ENCODE assay signal across 18 mouse cellular contexts in genomic region chr6:67549550-67549949, GRCm38 (mm10). TPM values are rescaled to one million over a fixed set of nuclear protein-coding genes. Genes with fewer than 3 reads are reported as not detected.
DNase-seq lines count a peak whose midpoint lies in the region; ATAC-seq and TF ChIP-seq lines count a peak whose summit lies in the region.
"Had no signal": no experiment of that assay in that cellular context is flagged by ENCODE, and none has a peak within 500 bp of the region (broad histone marks: within the 10 kb centered on the region; RNA-seq: fewer than 3 reads in every experiment).

No protein-coding gene starts in this region.

- ATAC-seq in hindbrain, postnatal 0 days, result no peak
- no peak for ATAC-seq in hindbrain, embryonic 13.5 days (ENCODE audit: low FRiP score)
- ATAC-seq in liver, postnatal 0 days, result no peak
- ATAC-seq: activated CD4-positive, CD25-positive, alpha-beta regulatory T cell, adult 4 months; forebrain, embryonic 14.5 days had no signal

- H3K4me2 ChIP-seq in hindbrain, postnatal 0 days (ENCODE audit: low read depth, low read length), result no peak overlapping the region
- no peak overlapping the region for H3K4me2 ChIP-seq in hindbrain, embryonic 13.5 days
- no peak overlapping the region for H3K4me2 ChIP-seq in liver, postnatal 0 days (ENCODE audit: low read depth, low read length)
- H3K4me2 ChIP-seq: limb, embryonic 13.5 days had no signal

- no peak for TF ChIP-seq EP300 in liver, postnatal 0 days (IDR thresholded peaks at IDR 0.05; ENCODE audit: low read depth)

- WGBS in hindbrain, postnatal 0 days, result 19% methylated on average over 1 of the region's 1 CpGs
- 16% methylated on average over 1 of the region's 1 CpGs for WGBS in hindbrain, embryonic 13.5 days
- WGBS in liver, postnatal 0 days (ENCODE audit: insufficient replicate concordance), result 3% methylated on average over 1 of the region's 1 CpGs

- no peak overlapping the region for H3K27ac ChIP-seq in hindbrain, postnatal 0 days
- H3K27ac ChIP-seq in hindbrain, embryonic 13.5 days, result no peak overlapping the region
- no peak overlapping the region for H3K27ac ChIP-seq in liver, postnatal 0 days (ENCODE audit: low read depth)
- H3K27ac ChIP-seq: limb, embryonic 13.5 days had no signal

- H3K4me1 ChIP-seq in hindbrain, postnatal 0 days (ENCODE audit: insufficient read depth, low read length), result no peaks in the 10 kb centered on the region
- H3K4me1 ChIP-seq in hindbrain, embryonic 13.5 days (replicated peaks), result no peaks in the 10 kb centered on the region
- no peaks in the 10 kb centered on the region for H3K4me1 ChIP-seq in liver, postnatal 0 days (ENCODE audit: insufficient read depth)
- H3K4me1 ChIP-seq: limb, embryonic 13.5 days had no signal

- H3K9me3 ChIP-seq in hindbrain, postnatal 0 days (ENCODE audit: low read length), result no peaks in the 10 kb centered on the region
- H3K9me3 ChIP-seq in hindbrain, embryonic 13.5 days, result no peaks in the 10 kb centered on the region
- no peaks in the 10 kb centered on the region for H3K9me3 ChIP-seq in liver, postnatal 0 days (ENCODE audit: low read length)
- H3K9me3 ChIP-seq: limb, embryonic 13.5 days had no signal

- H3K4me3 ChIP-seq in hindbrain, postnatal 0 days (ENCODE audit: low read length), result no peak overlapping the region
- no peak overlapping the region for H3K4me3 ChIP-seq in hindbrain, embryonic 13.5 days
- no peak overlapping the region for H3K4me3 ChIP-seq in liver, postnatal 0 days (ENCODE audit: low read depth, low read length)
- H3K4me3 ChIP-seq: limb, embryonic 13.5 days had no signal

- DNase-seq in adrenal gland, postnatal 10 days, result peak; percentile 22
- no peak for DNase-seq in adrenal gland, postnatal 4 days (ENCODE audit: low spot score in 2 of 2)
- DNase-seq in hindbrain, postnatal 0 days (ENCODE audit: low spot score), result no peak
- peak; percentile 58 for DNase-seq in testis, postnatal 10 days (ENCODE audit: low spot score)
- DNase-seq in testis, postnatal 14 days (ENCODE audit: low spot score), result no peak
- DNase-seq in lung, postnatal 10 days, result peak; percentile 24
- no peak for DNase-seq in liver, postnatal 0 days
- DNase-seq: heart, postnatal 14 days; layer of hippocampus, postnatal 36 days; right cerebral cortex, postnatal 14 days had no signal

- no peaks in the 10 kb centered on the region for H3K36me3 ChIP-seq in hindbrain, postnatal 0 days (ENCODE audit: insufficient read depth, low read length)
- H3K36me3 ChIP-seq in hindbrain, embryonic 13.5 days, result no peaks in the 10 kb centered on the region
- no peaks in the 10 kb centered on the region for H3K36me3 ChIP-seq in liver, postnatal 0 days (replicated peaks; ENCODE audit: insufficient read depth, low read length)
- H3K36me3 ChIP-seq: limb, embryonic 13.5 days had no signal

- TF ChIP-seq CTCF in hindbrain, postnatal 0 days (IDR thresholded peaks at IDR 0.05; ENCODE audit: low read depth), result peak; percentile 16; the same call in 1 of the 2 replicates
- TF ChIP-seq CTCF in liver, postnatal 0 days (IDR thresholded peaks at IDR 0.05; ENCODE audit: low read depth), result no peak

- no peaks in the 10 kb centered on the region for H3K27me3 ChIP-seq in hindbrain, postnatal 0 days (ENCODE audit: insufficient read depth, low read length)
- no peaks in the 10 kb centered on the region for H3K27me3 ChIP-seq in hindbrain, embryonic 13.5 days
- H3K27me3 ChIP-seq in liver, postnatal 0 days (ENCODE audit: insufficient read depth, low read length), result no peaks in the 10 kb centered on the region
- H3K27me3 ChIP-seq: limb, embryonic 13.5 days had no signal

- H3K9ac ChIP-seq in hindbrain, postnatal 0 days (replicated peaks; ENCODE audit: low read length), result no peak overlapping the region
- no peak overlapping the region for H3K9ac ChIP-seq in hindbrain, embryonic 13.5 days
- no peak overlapping the region for H3K9ac ChIP-seq in liver, postnatal 0 days (replicated peaks)
- H3K9ac ChIP-seq: limb, embryonic 13.5 days had no signal

RNA-seq across cellular contexts. Expression of gene Tacstd2, which starts 14.0 kb away (rescaled TPM):
- not detected for total RNA-seq in adrenal gland, postnatal 10 days (2021)
- total RNA-seq in adrenal gland, postnatal 4 days (2021), result 1 to 10 TPM in 1 of 2 experiments, under 1 TPM in 1; 0.23 to 3.4 TPM
- total RNA-seq in hindbrain, postnatal 0 days (2014; rRNA removed), result 1.4 and 3.5 TPM in 2 replicates
- polyA plus RNA-seq in hindbrain, postnatal 0 days (2015; fragmentation: Nextera tagmentation; extraction: Ambion mirVana), result 2.0 and 2.4 TPM in 2 replicates
- 0.40 and 0.92 TPM in 2 replicates for polyA plus RNA-seq in hindbrain, embryonic 13.5 days (2015; fragmentation: Nextera tagmentation; extraction: Ambion mirVana)
- 0.47 and 0.67 TPM in 2 replicates for polyA plus RNA-seq in liver, postnatal 0 days (2015; fragmentation: Nextera tagmentation; extraction: Ambion mirVana)
- polyA plus RNA-seq: activated CD4-positive, CD25-positive, alpha-beta regulatory T cell, adult 4 months had no signal

RNA-seq across cellular contexts. Expression of gene Il23r, which starts 57.9 kb away (rescaled TPM):
- 1 to 10 TPM in 1 of 2 experiments, under 1 TPM in 1; 0.48 to 1.2 TPM for total RNA-seq in adrenal gland, postnatal 10 days (2021)
- under 1 TPM; 0.28 to 0.39 TPM for total RNA-seq in adrenal gland, postnatal 4 days (2021)
- total RNA-seq in hindbrain, postnatal 0 days (2014; rRNA removed), result 0.07 and 0.16 TPM in 2 replicates
- 0.08 and 0.11 TPM in 2 replicates for polyA plus RNA-seq in hindbrain, postnatal 0 days (2015; fragmentation: Nextera tagmentation; extraction: Ambion mirVana)
- polyA plus RNA-seq in hindbrain, embryonic 13.5 days (2015; fragmentation: Nextera tagmentation; extraction: Ambion mirVana), result not detected in 2 replicates
- polyA plus RNA-seq in liver, postnatal 0 days (2015; fragmentation: Nextera tagmentation; extraction: Ambion mirVana), result not detected in 2 replicates
- total RNA-seq: gastrocnemius, postnatal 4 days; heart, postnatal 14 days; layer of hippocampus, postnatal 36 days had no signal
- polyA plus RNA-seq: embryonic facial prominence, embryonic 14.5 days; forebrain, embryonic 14.5 days; limb, embryonic 13.5 days; lung, embryonic 16.5 days; stomach, embryonic 14.5 days had no signal

Comparison
In these comparisons a context has a peak if more than half of its experiments do, and no peak if none do; other contexts are left out.
1. DNase-seq: peak in adrenal gland, postnatal 10 days (single experiment), testis, postnatal 10 days (single experiment) and lung, postnatal 10 days (single experiment); none in adrenal gland, postnatal 4 days (0 of 2), hindbrain, postnatal 0 days (single experiment), testis, postnatal 14 days (single experiment) and liver, postnatal 0 days (single experiment).